Mouse (Mus musculus): ENCODE results near the gene Spn. TPM values are rescaled to one million over a fixed set of nuclear protein-coding genes. Genes with fewer than 3 reads are reported as not detected.
"Not testable (repeated sequence)": the region's sequence is repeated elsewhere in the genome, so short reads cannot be mapped to it uniquely, and the experiment has no call there.

The Spn gene
- 12.7 and 14.4 TPM in 2 replicates for polyA plus RNA-seq (2014; fragmentation: Nextera tagmentation; extraction: Ambion mirVana)

DNA sequence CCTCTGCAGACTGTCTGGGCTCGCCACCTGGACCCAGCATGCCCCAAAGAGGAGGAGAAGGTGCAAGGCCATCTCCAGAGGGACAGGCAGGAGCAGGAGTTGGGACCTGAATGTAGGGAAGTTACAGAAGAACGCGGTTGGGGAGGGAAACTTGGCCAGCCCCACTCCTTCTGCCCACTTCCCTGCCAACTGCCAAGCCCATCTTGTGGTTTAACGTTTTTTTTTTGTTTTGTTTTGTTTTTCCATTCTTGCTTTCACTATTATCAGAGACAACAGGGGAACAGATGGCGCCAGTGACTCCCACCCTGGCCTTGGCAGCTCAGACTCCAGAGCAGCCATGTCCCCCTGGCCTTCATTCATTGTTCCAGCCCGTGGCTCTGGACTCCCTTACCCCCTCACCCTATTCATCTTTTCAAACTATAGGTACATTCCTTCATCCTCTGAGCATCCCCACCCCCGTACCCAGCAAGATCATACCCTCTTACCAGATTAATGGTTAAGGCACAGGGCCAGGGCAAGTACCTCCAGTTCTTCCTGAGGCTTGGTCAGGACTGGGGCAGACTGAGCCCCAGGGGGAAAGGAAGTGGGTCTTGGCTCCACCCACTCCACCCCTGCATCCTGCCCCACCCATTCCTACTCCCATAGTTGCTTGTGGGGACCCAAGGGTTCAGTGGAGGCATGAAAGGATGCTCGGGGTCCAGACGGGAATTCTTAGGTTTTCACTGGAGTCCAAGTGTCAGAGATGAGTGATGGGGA lies at the start of gene Spn:
Gene Spn (minus strand): TSS at position 562 of the 756 bp plus-strand sequence.
- peak within 1 kb of the TSS; percentile 83 for H3K27ac ChIP-seq (ENCODE audit: low read depth, low read length)
- DNase-seq (ENCODE audit: low spot score) (no peak), ATAC-seq (replicated peaks; ENCODE audit: low FRiP score) (no peak; the same call in 1 of the 2 replicates)
- peak within 1 kb of the TSS; percentile 39 for H3K4me3 ChIP-seq (ENCODE audit: low read depth, low read length)
- peak within 1 kb of the TSS; percentile 48 for H3K9ac ChIP-seq (ENCODE audit: low read depth, low read length)
- H3K27me3 ChIP-seq (replicated peaks; ENCODE audit: control insufficient read depth, insufficient read depth, low read length), result no peaks in the 10 kb centered on the region
- WGBS, result 38% methylated on average over 9 of the region's 9 CpGs
- peaks cover 2% of the 10 kb centered on the region; the same call in 1 of the 2 replicates for H3K36me3 ChIP-seq (ENCODE audit: control insufficient read depth, insufficient read depth, low read length)
- no peaks in the 10 kb centered on the region for H3K9me3 ChIP-seq (ENCODE audit: control insufficient read depth, low read length)
- H3K4me2 ChIP-seq, result peak within 1 kb of the TSS; percentile 58
- H3K4me1 ChIP-seq (replicated peaks; ENCODE audit: control insufficient read depth, insufficient read depth, low read length), result peaks cover 57% of the 10 kb centered on the region

DNA sequence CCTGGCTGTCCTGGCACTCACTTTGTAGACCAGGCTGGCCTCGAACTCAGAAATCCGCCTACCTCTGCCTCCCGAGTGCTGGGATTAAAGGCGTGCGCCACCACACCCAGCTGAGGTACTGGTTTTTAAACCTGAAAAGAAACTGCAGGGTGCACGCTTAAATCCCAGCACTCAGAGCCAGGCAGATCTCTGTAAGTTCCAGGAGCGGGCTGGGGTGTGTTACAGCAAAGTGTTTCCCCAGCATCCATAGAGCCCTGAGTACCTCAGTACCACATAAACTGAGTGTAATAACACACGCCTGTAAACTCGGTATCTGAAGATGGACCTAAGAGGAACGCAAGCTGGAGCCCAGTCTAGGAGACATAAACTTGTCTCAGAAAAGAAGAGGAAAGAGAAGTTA lies 49.7 kb upstream of the Spn start:
- H3K27me3 ChIP-seq (replicated peaks; ENCODE audit: control insufficient read depth, insufficient read depth, low read length), result no peaks in the 10 kb centered on the region
- no peak overlapping the region for H3K4me3 ChIP-seq (ENCODE audit: low read depth, low read length)
- H3K4me2 ChIP-seq, result no peak overlapping the region
- ATAC-seq (replicated peaks; ENCODE audit: low FRiP score) (no peak), DNase-seq (ENCODE audit: low spot score) (no peak)
- no peak overlapping the region for H3K27ac ChIP-seq (ENCODE audit: low read depth, low read length)
- H3K36me3 ChIP-seq (ENCODE audit: control insufficient read depth, insufficient read depth, low read length), result peaks cover 11% of the 10 kb centered on the region
- H3K9me3 ChIP-seq (ENCODE audit: control insufficient read depth, low read length), result no peaks in the 10 kb centered on the region
- 67% methylated on average over 10 of the region's 10 CpGs for WGBS
- H3K9ac ChIP-seq (ENCODE audit: low read depth, low read length), result no peak overlapping the region
- peaks cover 33% of the 10 kb centered on the region for H3K4me1 ChIP-seq (replicated peaks; ENCODE audit: control insufficient read depth, insufficient read depth, low read length)

DNA sequence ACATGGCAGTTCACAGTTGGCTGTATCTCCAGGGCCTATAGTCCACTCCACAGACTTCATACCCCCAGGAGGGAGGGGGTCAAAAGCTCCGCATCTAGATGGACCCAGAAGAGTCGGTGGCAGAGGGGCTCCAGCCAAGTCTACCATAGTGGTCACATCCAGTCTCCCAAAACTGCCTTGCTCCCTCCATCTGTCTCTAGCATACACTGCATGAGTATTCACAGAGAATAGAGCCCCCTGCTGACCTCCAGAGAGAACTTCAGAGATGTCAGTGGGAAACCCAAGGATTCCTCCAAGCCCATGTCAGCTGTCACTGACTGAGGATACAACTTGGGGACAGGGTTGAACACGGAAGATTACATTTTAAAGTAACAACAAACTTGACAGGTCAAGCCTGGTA lies 48.0 kb upstream of the Spn start:
- ATAC-seq (replicated peaks; ENCODE audit: low FRiP score) (no peak), DNase-seq (ENCODE audit: low spot score) (no peak)
- no peak overlapping the region for H3K4me2 ChIP-seq
- WGBS, result 49% methylated on average over 3 of the region's 3 CpGs
- H3K27me3 ChIP-seq (replicated peaks; ENCODE audit: control insufficient read depth, insufficient read depth, low read length), result no peaks in the 10 kb centered on the region
- H3K9ac ChIP-seq (ENCODE audit: low read depth, low read length), result no peak overlapping the region
- H3K36me3 ChIP-seq (ENCODE audit: control insufficient read depth, insufficient read depth, low read length), result no peaks in the 10 kb centered on the region
- no peaks in the 10 kb centered on the region for H3K9me3 ChIP-seq (ENCODE audit: control insufficient read depth, low read length)
- peaks cover 39% of the 10 kb centered on the region for H3K4me1 ChIP-seq (replicated peaks; ENCODE audit: control insufficient read depth, insufficient read depth, low read length)
- H3K27ac ChIP-seq (ENCODE audit: low read depth, low read length), result no peak overlapping the region
- H3K4me3 ChIP-seq (ENCODE audit: low read depth, low read length), result no peak overlapping the region

DNA sequence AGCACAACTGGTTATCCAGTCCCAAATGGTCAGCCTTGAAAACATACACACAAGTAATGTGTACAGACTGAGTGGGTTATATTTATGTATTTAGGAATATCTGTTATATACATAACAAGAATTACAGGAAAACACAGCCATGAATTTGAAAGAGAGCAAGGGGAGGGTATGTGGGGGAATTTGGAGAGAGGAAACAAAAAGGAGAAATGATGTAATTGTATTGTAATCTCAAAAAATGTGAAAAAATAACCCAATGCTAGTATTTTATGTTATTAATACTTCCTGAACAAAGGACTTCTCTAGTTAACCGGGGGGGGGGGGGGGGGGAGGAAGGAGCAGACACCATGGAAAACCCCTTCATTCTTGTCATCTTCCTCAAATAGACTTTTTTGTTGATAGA lies 47.1 kb upstream of the Spn start:
- no peak overlapping the region for H3K4me3 ChIP-seq (ENCODE audit: low read depth, low read length)
- no peaks in the 10 kb centered on the region for H3K9me3 ChIP-seq (ENCODE audit: control insufficient read depth, low read length)
- H3K27me3 ChIP-seq (replicated peaks; ENCODE audit: control insufficient read depth, insufficient read depth, low read length), result no peaks in the 10 kb centered on the region
- no peaks in the 10 kb centered on the region for H3K36me3 ChIP-seq (ENCODE audit: control insufficient read depth, insufficient read depth, low read length)
- peaks cover 41% of the 10 kb centered on the region for H3K4me1 ChIP-seq (replicated peaks; ENCODE audit: control insufficient read depth, insufficient read depth, low read length)
- H3K27ac ChIP-seq (ENCODE audit: low read depth, low read length), result no peak overlapping the region
- WGBS, result 31% methylated on average over 1 of the region's 1 CpGs
- H3K9ac ChIP-seq (ENCODE audit: low read depth, low read length), result no peak overlapping the region
- no peak overlapping the region for H3K4me2 ChIP-seq
- DNase-seq (ENCODE audit: low spot score), result no peak
- ATAC-seq (replicated peaks; ENCODE audit: low FRiP score), result no peak

DNA sequence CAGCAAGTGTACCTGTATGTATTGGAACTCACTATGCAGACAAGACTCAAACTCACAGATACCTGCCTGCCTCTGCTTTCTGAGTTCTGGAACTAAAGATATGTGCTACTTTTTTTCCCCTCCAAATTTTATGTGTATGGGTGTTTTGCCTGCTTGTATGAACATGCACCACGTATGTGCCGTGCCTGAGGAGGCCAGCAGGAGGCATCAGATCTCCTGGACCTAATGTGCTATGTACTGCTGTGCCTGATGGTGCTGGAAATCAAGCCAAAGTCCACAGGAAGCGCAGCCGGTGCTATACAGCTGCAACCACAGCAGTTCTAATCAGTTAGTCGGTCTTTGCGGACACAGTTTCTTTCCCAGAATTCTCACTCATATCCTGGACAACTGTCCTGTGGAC lies 46.2 kb upstream of the Spn start:
- Histone ChIP-seq H3K9me3 (ENCODE audit: control insufficient read depth, low read length) (no peaks in the 10 kb centered on the region), H3K4me3 (ENCODE audit: low read depth, low read length) (no peak overlapping the region), H3K27me3 (replicated peaks; ENCODE audit: control insufficient read depth, insufficient read depth, low read length) (no peaks in the 10 kb centered on the region), H3K4me2 (peak overlapping the region; percentile 14; the same call in 1 of the 2 replicates), H3K4me1 (replicated peaks; ENCODE audit: control insufficient read depth, insufficient read depth, low read length) (peaks cover 36% of the 10 kb centered on the region), H3K27ac (ENCODE audit: low read depth, low read length) (peak overlapping the region; percentile 64; the same call in 1 of the 2 replicates), H3K9ac (ENCODE audit: low read depth, low read length) (no peak overlapping the region), H3K36me3 (ENCODE audit: control insufficient read depth, insufficient read depth, low read length) (no peaks in the 10 kb centered on the region)
- 65% methylated on average over 6 of the region's 6 CpGs for WGBS
- peak; percentile 63 for ATAC-seq (replicated peaks; ENCODE audit: low FRiP score)
- no peak for DNase-seq (ENCODE audit: low spot score)

DNA sequence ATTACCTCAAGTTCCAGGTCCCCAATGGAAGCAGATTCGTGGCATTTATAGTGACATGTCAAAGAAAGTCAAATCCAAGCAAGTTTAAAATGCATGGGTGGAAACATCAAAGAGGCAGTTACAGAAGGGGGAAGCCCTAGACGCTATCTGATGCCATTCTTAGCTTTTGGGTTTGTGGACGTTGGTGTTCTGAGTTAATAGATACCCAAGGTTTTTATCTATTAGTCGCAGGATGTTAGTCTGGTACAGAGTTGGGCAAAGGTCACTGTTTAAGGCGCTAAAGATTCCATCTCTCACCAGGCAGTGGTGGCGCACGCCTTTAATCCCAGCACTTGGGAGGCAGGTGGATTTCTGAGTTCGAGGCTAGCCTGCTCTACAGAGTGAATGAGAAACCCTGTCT lies 45.7 kb upstream of the Spn start:
- DNase-seq (ENCODE audit: low spot score) (no peak), ATAC-seq (replicated peaks; ENCODE audit: low FRiP score) (peak; percentile 85)
- Histone ChIP-seq H3K9me3 (ENCODE audit: control insufficient read depth, low read length) (no peaks in the 10 kb centered on the region), H3K4me2 (peak overlapping the region; percentile 14; the same call in 1 of the 2 replicates), H3K4me1 (replicated peaks; ENCODE audit: control insufficient read depth, insufficient read depth, low read length) (peaks cover 31% of the 10 kb centered on the region), H3K36me3 (ENCODE audit: control insufficient read depth, insufficient read depth, low read length) (no peaks in the 10 kb centered on the region), H3K9ac (ENCODE audit: low read depth, low read length) (0 out of 2 replicates have a peak overlapping the region, but pooled peaks have one; percentile 15), H3K27me3 (replicated peaks; ENCODE audit: control insufficient read depth, insufficient read depth, low read length) (no peaks in the 10 kb centered on the region), H3K4me3 (ENCODE audit: low read depth, low read length) (no peak overlapping the region), H3K27ac (ENCODE audit: low read depth, low read length) (peak overlapping the region; percentile 75)
- WGBS, result 31% methylated on average over 8 of the region's 8 CpGs

DNA sequence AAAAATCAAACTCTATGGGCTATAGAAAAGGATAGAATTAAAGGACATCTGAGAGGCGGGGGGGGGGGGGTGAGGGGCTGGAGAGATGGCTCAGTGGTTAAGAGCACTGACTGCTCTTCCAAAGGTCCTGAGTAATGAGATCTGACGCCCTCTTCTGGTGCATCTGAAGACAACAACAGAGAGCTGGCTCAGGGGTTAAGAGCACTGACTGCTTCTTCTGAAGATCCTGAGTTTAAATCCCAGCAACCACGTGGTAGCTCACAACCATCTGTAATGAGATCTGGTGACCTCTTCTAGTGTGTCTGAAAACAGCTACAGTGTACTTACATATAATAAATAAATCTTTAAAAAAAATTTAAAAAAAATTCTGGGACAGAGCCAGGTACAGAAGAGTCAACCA lies 44.1 kb upstream of the Spn start:
- not testable (repeated sequence) for H3K27ac ChIP-seq (ENCODE audit: low read depth, low read length); H3K36me3 ChIP-seq (ENCODE audit: control insufficient read depth, insufficient read depth, low read length); DNase-seq (ENCODE audit: low spot score); H3K4me2 ChIP-seq; H3K4me3 ChIP-seq (ENCODE audit: low read depth, low read length); H3K9ac ChIP-seq (ENCODE audit: low read depth, low read length); ATAC-seq (replicated peaks; ENCODE audit: low FRiP score); H3K27me3 ChIP-seq (replicated peaks; ENCODE audit: control insufficient read depth, insufficient read depth, low read length); H3K9me3 ChIP-seq (ENCODE audit: control insufficient read depth, low read length)
- H3K4me1 ChIP-seq (replicated peaks; ENCODE audit: control insufficient read depth, insufficient read depth, low read length), result peaks cover 29% of the 10 kb centered on the region
- WGBS, result 21% methylated on average over 3 of the region's 3 CpGs

DNA sequence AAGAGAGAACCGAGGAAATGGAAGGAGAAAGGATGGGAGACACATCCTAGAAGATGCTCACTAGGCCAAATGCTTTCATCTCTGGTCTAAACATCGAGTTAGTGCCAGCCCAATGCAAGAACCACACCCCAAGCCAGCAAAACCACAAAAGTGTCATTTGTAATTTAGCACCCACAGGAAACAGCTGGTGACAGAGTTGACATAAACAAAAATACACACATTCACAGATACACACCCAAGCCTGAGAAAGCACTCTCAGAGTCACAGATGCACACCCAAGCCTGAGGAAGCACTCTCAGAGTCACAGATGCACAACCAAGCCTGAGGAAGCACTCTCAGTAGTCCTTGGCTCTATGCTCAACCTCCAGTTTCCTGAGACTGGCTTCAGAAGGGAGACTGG lies 43.2 kb upstream of the Spn start:
- Histone ChIP-seq H3K27me3 (replicated peaks; ENCODE audit: control insufficient read depth, insufficient read depth, low read length) (no peaks in the 10 kb centered on the region), H3K36me3 (ENCODE audit: control insufficient read depth, insufficient read depth, low read length) (no peaks in the 10 kb centered on the region), H3K9me3 (ENCODE audit: control insufficient read depth, low read length) (no peaks in the 10 kb centered on the region), H3K4me2 (no peak overlapping the region), H3K4me3 (ENCODE audit: low read depth, low read length) (no peak overlapping the region), H3K27ac (ENCODE audit: low read depth, low read length) (no peak overlapping the region), H3K9ac (ENCODE audit: low read depth, low read length) (no peak overlapping the region), H3K4me1 (replicated peaks; ENCODE audit: control insufficient read depth, insufficient read depth, low read length) (peaks cover 29% of the 10 kb centered on the region)
- DNase-seq (ENCODE audit: low spot score) (no peak), ATAC-seq (replicated peaks; ENCODE audit: low FRiP score) (no peak)
- 43% methylated on average over 2 of the region's 2 CpGs for WGBS

DNA sequence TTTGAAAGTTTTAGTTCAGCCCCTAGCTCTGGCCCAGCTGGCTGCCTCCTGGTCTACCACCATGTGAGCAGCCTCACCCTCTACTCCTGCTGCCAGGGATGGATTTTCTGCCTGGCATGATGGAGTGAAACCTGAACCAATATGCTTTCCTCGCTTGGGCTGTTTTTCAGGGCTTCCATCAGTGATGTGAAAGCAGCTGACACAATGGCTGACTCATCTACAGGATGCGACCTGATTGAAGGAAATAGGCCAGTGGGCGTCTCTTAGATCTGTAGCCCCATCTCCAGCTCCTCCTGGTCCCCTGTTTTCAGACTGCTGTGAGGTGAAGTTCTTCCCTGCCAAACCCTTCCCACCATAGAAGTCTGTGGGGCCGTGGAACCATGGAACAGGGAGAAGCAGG lies 39.3 kb upstream of the Spn start:
- no peak overlapping the region for H3K9ac ChIP-seq (ENCODE audit: low read depth, low read length)
- no peak overlapping the region for H3K27ac ChIP-seq (ENCODE audit: low read depth, low read length)
- H3K4me1 ChIP-seq (replicated peaks; ENCODE audit: control insufficient read depth, insufficient read depth, low read length), result peaks cover 7% of the 10 kb centered on the region
- H3K27me3 ChIP-seq (replicated peaks; ENCODE audit: control insufficient read depth, insufficient read depth, low read length), result no peaks in the 10 kb centered on the region
- no peaks in the 10 kb centered on the region for H3K36me3 ChIP-seq (ENCODE audit: control insufficient read depth, insufficient read depth, low read length)
- 70% methylated on average over 4 of the region's 4 CpGs for WGBS
- ATAC-seq (replicated peaks; ENCODE audit: low FRiP score), result no peak
- no peak for DNase-seq (ENCODE audit: low spot score)
- H3K9me3 ChIP-seq (ENCODE audit: control insufficient read depth, low read length), result no peaks in the 10 kb centered on the region
- no peak overlapping the region for H3K4me2 ChIP-seq
- no peak overlapping the region for H3K4me3 ChIP-seq (ENCODE audit: low read depth, low read length)

Measured in liver, embryonic 11.5 days (tissue).